Mouse (Mus musculus) gastrocnemius, postnatal 36 days (tissue): ENCODE data around the gene Gm49380. TPM values are rescaled to one million over a fixed set of nuclear protein-coding genes. Genes with fewer than 3 reads are reported as not detected.

Experiments used
- DNase-seq, 2 experiments: peaks; one replicate each; pipeline ENCODE4 v3.0.0; 2022
- intact Hi-C: fragments of 180-260 bp; cut with DNase I; formaldehyde crosslinking; loops from one replicate; pipeline ENCODE4 v1.15.1; 2025
- total RNA-seq, 2 experiments: library from RNA; stranded (reverse); gene quantifications; 2 replicates each; pipeline ENCODE4 v1.2.3; 2021

Gene Gm49380
- total RNA-seq, 2 experiments from 2014 or later: 0.57 to 1.3 TPM

DNA sequence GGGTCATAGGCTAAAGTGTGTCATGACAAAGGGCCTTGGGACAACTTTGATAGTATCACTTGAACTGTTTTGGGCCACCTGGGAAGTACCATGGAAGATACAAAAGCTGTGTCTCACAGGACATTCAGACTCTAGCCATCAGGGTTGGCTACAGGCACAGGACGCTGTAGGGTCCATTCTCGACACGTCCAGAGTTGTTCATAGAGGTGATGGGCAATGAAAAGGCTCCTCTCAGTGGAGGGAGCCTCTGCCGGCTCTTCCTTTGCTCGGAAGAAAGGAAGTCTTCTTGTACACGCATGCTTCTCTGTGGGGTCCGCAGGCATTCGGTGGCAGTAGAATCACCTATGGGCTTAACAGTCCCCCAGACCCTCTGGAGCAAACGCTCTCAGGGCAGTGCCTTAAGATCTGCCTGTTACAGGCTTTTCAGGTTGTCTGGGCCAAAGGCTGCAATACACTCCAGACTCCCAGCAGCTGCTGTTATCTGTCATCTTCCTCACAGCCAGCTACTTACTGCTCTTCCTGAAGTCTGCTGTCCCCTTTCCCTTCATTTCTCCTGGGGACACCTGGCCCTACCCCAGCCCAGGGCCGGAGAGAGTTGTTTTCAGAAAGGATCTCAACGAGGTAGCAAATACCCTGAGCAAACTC is 35.9 kb downstream of the Gm49380 start:
- DNase-seq: no peak
- intact Hi-C loops: no loop called here

DNA sequence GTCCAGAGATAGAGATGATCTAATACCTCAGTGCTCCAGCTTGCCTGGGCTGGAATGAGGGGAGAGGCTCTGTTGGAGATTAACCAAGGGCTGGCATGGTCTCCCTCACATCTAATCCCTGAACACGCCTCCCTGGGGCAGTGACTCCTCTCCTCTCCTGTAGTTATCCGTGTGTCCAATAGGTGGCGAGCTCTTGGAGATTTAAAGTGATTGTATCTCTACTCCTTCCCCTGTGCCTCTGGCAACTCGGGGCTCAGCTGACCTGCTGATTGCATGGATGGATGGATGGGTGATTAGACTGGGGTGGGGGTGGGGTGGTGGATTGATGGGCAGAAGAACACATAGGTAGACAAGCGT is 36.6 kb downstream of the Gm49380 start:
- DNase-seq: peak in 1 of 2 experiments; percentile 88
- intact Hi-C loops: no loop called here

DNA sequence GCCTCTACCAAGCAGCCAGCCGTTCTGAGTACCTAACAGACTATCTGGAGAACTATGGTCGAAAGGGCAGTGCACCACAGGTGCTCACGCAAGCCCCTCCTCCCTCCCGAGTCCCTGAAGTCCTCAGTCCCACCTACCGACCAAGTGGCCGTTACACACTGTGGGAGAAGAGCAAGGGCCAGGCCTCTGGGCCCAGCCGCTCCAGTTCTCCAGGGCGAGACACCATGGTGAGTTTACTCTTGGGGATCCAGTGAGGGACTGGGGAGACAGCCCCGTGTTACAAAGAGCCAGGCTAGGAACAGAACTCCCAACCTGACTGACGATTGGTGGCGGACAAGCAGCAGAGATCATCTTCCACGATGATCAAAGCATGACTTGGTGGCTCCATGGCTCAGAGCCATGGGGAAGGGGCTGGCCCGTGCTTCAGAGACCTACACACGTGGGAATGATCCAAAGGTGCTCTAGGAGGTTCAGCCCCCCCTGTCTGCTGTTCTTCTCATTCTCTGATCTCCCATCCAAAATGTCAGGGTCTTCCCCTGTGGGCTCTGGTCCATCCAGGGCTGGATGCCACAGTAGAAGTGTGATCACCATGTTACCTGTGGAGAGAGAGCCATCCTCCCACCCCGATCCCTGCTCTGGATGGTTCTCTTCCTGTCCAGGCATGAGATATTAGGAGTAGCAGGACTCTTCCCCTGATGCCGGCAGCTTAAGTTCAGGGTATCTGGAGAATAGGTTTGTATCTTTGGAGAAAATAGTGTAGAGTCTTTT is 37.1 kb downstream of the Gm49380 start:
- DNase-seq: no peak

GRCm38 (mm10) chr9:44075276-44075995 is 37.9 kb downstream of the Gm49380 start:
- intact Hi-C loops: no loop called here
- DNase-seq: no peak

More for the DNA sequence above, 37.1 kb downstream of the Gm49380 start:
- intact Hi-C loops: no loop called here

DNA sequence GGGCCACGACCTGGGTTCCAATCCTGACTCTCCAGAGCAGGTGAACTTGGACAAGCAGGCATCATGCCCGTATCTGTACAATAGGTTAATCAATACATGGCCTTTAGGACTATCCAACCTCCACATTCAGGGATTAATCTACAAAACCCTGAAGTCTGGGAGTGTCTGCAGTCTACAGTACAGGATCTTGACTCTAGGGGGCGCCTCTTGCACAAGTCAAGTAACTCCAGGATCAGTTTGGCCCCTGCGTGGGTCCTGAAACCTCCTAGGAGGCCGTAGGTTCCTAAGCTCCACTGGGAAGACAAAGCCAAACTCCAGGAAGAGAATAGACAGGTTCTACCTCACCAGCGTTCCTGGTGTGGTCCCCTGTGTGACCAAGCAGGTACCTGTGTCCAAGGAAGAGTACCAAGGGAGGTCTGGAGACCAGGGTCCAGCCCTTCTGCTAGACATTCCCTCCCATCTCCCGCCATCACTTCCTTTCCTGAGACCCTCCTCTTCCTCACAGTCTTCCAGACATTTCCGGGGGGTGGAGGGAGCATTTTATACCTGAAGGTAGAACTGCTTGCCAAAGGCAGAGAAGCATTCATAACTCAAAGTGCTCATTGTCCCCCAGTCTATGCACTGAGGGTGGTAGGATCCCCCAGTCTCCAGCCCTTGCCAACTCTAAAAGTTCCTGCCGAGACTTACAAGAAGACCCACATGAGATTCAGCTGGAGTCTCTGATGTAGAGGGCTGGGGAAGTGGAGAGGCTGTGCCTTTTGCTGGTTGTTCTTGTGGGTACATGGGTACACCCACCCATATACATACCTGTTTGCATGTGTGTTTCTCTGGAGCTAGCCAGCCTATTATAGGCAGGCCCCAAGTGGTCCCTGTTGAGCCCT is 38.7 kb downstream of the Gm49380 start:
- intact Hi-C loops: no loop called here
- DNase-seq: no peak

DNA sequence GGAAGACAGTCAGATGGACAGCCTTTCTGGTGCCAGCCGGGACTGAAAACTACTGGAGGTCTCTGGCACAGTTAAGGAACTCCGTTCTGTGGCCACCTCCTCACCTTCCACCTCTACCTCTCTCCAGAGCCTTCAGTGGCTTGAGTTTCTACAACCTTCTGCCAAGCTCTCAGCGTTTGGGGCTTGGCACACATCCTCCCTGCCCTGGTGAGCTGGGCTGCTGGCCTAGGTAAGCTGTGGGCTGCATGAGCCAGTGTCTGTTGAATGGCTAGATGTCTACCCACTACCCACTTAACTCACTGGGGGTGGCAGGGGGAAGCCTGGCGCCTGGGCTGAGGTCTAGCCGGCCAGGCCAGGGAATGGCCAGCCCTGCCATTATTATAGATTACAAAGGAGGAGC is 40.2 kb downstream of the Gm49380 start:
- intact Hi-C loops: no loop called here

DNA sequence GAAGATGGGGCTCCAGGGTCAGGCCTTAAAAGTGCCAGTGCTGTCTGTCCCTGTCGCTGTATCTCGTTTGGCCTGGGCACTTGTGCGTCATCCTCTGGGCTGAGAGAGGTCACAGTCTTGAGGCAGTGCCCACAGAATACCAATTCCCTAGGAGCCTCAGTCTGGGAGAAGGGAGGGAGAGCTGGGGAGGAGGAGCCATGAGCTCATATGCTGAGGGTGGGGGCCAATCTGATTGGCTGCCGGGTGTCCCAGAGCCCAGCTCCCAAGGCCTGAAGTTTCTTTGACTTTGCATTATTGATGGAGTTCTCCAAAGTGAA is 40.7 kb downstream of the Gm49380 start:
- peak in 1 of 2 experiments; percentile 58 for DNase-seq
- intact Hi-C loops: no loop called here

More for the DNA sequence above, 40.2 kb downstream of the Gm49380 start:
- no peak for DNase-seq

GRCm38 (mm10) chr9:44071914-44072598 is 41.2 kb downstream of the Gm49380 start:
- DNase-seq: no peak
- intact Hi-C loops: no loop called here

DNA sequence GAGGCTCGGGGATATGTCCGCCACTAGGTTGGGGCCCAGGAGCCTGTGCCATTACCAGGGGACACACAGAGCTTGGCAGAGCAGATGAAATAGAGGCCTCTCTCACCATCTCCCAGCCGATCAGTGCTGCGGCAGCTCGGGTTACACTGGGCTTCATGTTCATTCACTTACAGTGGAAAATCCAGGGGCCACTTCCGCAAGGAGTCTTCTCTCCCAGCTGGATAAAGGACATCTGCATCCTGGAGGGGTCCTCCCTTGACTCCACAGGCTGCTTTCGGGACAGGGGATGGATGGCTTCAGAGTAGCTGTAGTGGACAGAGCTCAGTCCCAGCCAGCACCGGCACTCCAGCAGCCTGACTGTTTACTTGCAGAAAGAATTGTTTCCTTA is 42.5 kb downstream of the Gm49380 start:
- no peak for DNase-seq

DNA sequence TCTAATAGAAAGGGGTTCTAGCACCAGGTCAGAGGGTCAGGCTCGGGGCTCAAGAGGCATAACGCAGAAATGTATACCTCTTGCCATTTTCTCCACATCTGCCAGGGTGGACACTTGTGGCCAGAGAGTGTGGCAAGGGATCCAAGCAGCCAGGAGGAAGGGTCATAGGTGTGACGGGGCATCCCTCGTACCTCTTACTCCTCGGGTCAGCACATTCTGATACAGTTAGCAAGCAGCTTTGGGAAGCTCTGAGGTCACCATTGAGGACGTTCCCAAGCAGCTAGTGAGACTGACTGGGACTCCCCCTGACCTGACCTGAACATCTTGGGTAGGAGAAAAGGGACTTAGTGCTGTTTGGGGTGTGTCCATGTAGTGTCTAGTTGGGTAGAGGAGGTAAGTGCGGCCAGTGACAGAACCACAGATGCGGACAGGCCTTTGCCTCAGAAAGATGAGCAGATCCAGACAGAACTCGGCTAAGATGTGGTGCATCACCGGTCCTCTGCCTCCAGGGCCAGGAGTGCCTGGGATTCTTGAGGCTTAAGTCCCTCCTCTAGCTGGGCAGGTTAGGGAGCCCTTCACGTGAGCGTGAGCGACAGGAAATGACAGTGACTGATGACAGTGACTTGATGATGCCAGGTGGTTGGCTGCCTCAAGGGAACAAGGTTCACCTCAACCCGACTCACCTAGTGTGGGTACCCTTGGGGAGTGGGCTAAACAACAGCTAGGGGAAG is 43.0 kb downstream of the Gm49380 start:
- intact Hi-C loops: no loop called here
- no peak for DNase-seq

More for the DNA sequence above, 42.5 kb downstream of the Gm49380 start:
- intact Hi-C loops: no loop called here

DNA sequence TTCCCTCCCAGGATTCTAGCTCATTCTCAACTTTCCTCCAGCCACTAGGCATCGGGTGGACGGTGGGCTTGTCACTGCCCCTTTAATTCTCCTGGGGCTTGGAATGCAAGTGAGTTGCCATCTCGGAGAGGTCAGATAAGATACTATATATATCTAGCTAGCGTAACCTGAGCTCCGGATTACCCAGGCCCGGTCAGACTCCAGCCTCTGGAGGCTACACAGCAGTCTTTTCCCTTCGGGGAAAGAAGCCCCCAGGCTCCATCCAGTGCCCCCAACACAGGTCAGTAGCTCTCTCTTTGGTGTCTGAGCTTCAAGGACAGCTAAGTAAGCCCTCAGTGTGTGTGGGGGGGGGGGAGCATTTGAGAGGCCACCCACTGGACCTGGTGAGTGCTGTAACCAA is 44.0 kb downstream of the Gm49380 start:
- DNase-seq: peak in 1 of 2 experiments; percentile 38
- intact Hi-C loops: no loop called here

GRCm38 (mm10) chr9:44067960-44068330 is 45.4 kb downstream of the Gm49380 start:
- intact Hi-C loops: no loop called here
- DNase-seq: no peak

DNA sequence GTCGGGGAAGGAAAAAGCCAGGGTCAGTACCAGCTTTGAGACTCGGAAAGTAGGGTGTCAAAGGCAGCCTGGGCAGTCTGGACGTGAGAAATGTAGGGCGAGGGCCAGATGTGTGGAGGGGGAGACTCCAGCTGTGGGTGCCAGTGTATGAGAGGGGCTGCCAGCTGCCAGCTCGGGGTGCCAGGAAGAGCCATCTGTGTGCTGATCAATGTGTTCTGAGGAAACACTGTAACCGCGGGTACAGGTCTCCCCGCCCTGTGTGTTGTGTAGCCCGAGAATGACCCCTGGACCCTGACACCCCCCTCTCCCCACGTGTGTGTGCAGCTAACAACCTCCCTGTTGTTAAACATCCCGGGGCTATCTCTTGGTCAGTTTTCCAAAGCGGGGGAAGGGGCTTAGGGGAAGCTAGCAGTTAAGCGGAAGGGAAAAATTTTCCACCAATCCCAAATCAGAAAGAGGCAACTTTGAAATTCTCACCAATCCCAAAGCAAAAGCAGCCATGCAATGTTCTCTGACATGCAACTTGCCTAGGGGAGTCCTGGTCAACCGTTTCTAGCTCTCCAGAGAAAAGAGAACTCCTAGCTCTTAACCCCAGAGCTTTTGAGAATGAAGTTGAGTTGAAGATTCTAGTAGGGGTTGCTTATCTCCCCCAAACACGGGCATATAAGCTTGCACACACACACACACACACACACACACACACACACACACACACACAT is 45.9 kb downstream of the Gm49380 start:
- no peak for DNase-seq
- intact Hi-C loops: no loop called here

DNA sequence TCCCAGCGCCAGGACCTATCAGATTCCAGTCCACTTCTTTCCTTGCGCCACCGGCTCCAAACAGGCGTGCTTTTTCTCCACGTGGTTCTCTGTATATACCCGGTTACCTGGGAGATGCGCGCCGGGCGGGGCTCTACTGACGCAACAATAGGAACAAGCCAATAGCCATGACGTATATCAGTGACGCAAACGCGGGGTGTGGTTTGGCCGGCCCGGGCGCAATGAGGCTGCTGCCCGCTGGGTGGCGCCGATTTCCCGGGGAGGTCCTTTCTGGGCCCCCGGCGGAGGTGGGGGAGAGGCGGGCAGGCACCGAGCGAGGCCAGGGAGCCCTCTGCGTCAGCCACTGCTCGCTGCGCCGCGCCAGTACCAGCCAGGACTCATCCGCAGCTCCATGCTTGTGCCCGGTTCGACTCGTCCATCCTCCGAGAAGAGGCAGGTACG is 46.5 kb downstream of the Gm49380 start, which contains the start of gene Usp2:
Gene Usp2, plus strand, starts transcription at position 237 of the 441 bp plus-strand sequence.
- intact Hi-C loops: no loop called here
- DNase-seq: peak; percentile 98 to 100

GRCm38 (mm10) chr9:44065177-44065576 is 48.1 kb downstream of the Gm49380 start:
- DNase-seq: no peak
- intact Hi-C loops: loop anchor here (2.0 kb wide), 1 partner anchor 78 kb away; no protein-coding TSS in a partner anchor

GRCm38 (mm10) chr9:44058606-44059005 is 54.7 kb downstream of the Gm49380 start:
- intact Hi-C loops: no loop called here
- DNase-seq: no peak

- intact Hi-C loops: no loop called here
- no peak for DNase-seq
Measured at GRCm38 (mm10) chr9:44053936-44054335, 59.4 kb downstream of the Gm49380 start.

GRCm38 (mm10) chr9:44052855-44053254 is 60.4 kb downstream of the Gm49380 start:
- intact Hi-C loops: no loop called here
- DNase-seq: no peak
